Mouse (Mus musculus): Measurements from ENCODE around the gene Litaf. TPM values are rescaled to one million over a fixed set of nuclear protein-coding genes. Genes with fewer than 3 reads are reported as not detected.
"Not testable (repeated sequence)": the region's sequence is repeated elsewhere in the genome, so short reads cannot be mapped to it uniquely, and the experiment has no call there.

Gene Litaf
- total RNA-seq, 2 experiments from 2014 or later: 15.3 to 19.8 TPM

GRCm38 (mm10) chr16:10960916-10961315 is 105.0 kb downstream of the Litaf start:
- no peak for DNase-seq (ENCODE audit: extremely low spot score in 1 of 2, low spot score in 1 of 2)

GRCm38 (mm10) chr16:10958763-10959440 is 107.1 kb downstream of the Litaf start:
- DNase-seq (ENCODE audit: extremely low spot score in 1 of 2, low spot score in 1 of 2): peak in 1 of 2 experiments; percentile 55

- DNase-seq (ENCODE audit: extremely low spot score in 1 of 2, low spot score in 1 of 2): not testable (repeated sequence)
Measured at GRCm38 (mm10) chr16:10958307-10958706, 107.7 kb downstream of the Litaf start.

DNA sequence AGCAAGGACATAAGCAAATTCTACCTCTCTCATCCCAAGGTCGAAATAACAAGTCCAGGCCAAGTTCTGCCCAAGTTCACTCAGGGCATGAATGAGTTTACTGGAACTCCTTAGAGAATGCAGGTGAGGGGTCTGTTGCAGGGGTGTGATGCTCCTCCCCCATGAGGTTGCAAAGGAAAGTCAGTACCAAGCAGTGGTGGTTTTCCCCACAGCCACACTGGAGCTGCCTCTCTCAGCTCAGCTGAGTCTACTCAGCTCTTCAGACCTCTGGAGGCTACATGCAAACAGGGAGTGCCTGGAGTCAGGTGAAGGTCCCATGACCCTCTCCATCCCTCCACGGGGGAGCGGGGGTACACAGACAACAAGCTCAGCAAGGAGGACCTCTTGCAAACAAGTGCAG is 108.2 kb downstream of the Litaf start:
- DNase-seq (ENCODE audit: extremely low spot score in 1 of 2, low spot score in 1 of 2): no peak

DNA sequence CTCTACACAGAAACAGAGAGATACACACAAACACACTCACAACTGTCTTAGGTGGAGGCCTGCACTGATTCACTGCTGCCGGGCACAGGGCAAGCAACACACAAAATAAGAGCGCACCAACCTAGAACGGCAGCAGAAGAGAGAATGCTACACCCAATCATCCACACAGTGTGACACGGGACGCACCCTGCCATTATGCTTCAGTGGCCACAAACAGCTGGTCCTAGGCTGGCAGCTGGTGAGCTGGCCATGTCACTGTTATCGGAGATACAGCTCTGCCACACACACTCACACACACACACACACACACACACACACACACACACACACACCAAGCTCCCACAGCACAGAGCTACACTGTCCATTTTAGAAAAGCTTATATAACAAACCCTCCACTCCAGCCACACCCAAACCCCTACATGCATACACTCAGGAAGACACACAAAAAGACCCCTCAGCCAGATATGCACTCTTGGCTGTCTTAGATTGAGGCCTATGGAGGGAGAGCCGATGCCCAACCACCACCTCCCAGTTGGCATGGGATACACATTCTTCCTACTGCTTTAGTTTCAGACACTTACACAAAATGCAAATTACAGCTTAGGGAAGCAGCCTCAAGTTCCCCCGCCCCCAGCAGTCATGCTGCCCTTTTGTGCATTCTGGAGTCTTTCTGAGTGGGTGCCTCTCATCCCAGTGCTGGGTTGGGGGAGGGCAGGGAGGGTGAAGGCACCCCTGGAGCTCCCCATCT is 108.8 kb downstream of the Litaf start:
- no peak for DNase-seq (ENCODE audit: extremely low spot score in 1 of 2, low spot score in 1 of 2)

- DNase-seq (ENCODE audit: extremely low spot score in 1 of 2, low spot score in 1 of 2): no peak
Measured at GRCm38 (mm10) chr16:10955078-10955477, 110.9 kb downstream of the Litaf start.

GRCm38 (mm10) chr16:10952881-10953280 is 113.1 kb downstream of the Litaf start:
- no peak for DNase-seq (ENCODE audit: extremely low spot score in 1 of 2, low spot score in 1 of 2)

DNA sequence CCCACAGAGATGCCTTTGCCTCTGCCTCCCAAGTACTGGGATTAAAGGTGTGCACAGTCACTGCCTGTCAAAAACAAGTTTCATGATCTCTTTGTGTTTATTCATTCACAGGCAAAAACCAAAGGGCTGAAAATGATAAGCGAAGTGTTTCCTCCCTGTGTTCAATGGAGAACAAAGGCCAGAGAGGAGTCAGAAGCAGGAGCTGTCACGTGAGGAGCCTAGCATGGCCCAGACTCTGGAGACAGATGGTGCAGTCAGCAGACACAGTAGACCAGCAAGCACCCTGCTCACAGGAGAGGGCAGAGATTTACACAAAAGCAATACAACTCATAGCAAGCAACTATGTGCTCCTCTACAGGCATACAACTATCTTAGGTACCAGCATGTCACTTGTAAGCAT is 113.9 kb downstream of the Litaf start:
- no peak for DNase-seq (ENCODE audit: extremely low spot score in 1 of 2, low spot score in 1 of 2)

- peak in 1 of 2 experiments; percentile 55 for DNase-seq (ENCODE audit: extremely low spot score in 1 of 2, low spot score in 1 of 2)
Measured at GRCm38 (mm10) chr16:10951581-10951980, 114.4 kb downstream of the Litaf start.

DNA sequence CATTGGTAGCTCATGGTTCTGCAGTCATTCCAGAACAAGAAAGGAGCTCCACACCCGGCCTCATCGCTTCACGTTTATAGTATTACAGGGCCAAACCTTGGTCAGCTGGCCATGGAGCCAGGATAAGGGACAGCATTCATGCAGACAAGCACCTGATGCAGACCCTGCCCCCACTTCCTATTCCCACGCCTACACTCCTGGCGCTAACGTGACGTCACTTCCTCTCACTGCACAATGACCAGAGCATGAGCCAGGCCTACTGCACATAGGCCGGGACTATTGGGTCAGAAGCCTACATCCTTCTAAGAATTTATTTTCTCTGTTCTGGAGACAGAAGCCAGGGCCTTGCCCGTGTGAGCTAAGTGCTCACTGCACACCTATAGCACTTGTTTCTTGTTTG is 115.4 kb downstream of the Litaf start:
- no peak for DNase-seq (ENCODE audit: extremely low spot score in 1 of 2, low spot score in 1 of 2)

- no peak for DNase-seq (ENCODE audit: extremely low spot score in 1 of 2, low spot score in 1 of 2)
Measured at GRCm38 (mm10) chr16:10947724-10948123, 118.2 kb downstream of the Litaf start.

DNA sequence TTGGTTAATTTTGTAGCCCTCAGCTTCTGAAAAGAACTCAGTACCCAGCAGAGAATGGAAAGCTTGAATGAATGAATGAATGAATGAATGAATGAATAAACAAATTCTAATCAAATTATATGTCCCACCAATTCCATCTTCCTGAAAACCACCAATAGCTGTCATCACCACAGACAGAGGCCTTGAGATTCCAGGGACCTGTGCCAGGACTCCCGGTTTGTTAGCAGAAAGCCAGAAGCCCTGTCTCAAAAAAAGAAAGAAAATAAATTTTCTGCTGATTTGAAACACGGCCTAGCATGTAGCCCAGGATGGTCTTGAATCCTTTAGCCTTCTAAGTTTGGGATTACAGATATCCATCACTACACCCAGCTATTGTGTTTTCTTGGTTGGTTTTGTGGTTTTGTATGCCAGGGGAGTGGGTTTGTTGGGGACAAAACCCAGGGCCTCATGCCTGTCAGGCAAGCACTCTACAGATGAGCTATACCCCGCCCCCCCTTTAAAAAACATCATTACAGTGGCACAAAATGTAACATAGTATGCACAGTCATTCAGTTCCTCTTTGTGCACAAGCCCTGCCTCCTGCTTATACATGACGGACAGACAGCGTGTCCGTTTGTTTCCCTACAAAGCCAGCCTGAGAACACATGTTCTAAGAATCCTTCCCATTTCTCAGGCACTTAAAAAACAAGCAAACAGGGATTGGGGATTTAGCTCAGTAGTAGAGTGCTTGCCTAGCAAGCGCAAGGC is 120.4 kb downstream of the Litaf start:
- DNase-seq (ENCODE audit: extremely low spot score in 1 of 2, low spot score in 1 of 2): no peak

DNA sequence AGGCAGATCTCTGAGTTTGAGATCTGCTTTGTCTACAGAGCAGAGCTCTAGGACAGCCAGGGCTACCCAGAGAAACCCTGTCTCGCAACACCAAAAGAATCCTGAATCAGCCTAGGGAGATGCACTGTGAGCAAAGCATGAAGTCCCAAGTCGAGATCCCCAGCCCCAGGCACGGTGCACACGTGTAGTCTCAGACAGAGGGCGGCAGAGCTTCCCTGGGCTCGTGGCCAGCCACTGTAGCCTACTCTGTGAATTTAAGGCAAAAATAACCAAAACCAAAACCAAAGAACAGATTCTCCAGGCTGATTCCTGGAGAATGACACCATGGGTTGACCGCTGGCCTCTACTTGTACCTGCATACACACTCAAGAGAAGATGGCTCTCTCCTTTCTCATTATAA is 121.4 kb downstream of the Litaf start:
- DNase-seq (ENCODE audit: extremely low spot score in 1 of 2, low spot score in 1 of 2): no peak

DNA sequence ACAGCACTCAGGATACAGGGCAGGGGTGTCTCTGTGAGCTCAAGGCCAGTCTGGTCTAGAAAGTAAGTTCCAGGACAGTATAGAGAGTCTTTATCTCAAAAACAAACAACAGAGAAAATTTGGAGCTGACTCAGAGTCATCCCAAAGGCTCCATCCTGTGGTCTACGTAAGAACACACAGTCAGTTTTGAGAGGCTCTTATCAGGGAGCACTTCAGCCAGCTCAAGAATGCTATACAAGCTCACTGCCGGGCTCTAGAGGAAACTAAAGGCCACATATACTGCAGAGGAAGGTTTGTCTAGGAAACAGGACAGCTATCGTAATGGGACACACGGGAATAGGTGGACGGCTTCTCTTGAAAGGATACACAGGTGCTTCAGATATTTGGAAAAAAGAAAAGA is 122.7 kb downstream of the Litaf start:
- DNase-seq (ENCODE audit: extremely low spot score in 1 of 2, low spot score in 1 of 2): no peak

DNA sequence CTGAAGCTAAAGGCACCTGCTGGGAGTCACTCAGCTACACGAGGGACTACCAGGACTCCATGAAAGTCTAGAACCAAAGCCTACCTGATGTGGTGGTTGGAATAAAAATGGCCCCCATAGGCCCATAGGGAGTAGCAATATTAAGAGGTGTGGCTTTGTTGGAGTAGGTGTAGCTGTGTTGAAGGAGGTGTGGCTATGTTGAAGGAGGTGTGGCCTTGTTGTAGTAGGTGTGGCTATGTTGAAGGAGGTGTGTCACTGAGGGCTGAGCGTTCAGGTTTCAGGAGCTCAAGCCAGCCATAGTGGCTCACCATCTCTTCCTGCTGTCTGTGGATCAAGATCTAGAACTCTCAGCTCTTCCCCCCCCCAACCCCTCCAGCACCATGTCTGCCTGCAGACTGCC is 125.3 kb downstream of the Litaf start:
- DNase-seq (ENCODE audit: extremely low spot score in 1 of 2, low spot score in 1 of 2): no peak

DNA sequence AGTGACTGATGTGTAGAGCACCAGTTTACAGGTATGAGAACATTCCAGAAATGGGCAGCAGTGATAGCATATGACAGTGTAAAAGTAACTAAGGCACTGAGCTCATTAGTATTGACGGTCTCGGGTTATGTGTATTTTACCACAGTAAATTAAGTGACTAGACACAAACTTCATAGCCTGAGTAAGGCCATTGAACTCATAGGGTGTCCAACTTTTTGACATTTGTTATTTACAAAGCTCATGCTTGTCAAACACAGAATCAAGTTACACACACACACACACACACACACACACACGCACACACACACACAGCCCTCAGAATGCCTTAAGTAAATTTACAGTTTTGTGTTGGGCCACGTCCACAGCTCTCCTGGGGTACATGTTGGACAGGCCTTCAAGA is 126.0 kb downstream of the Litaf start:
- DNase-seq (ENCODE audit: extremely low spot score in 1 of 2, low spot score in 1 of 2): no peak

- no peak for DNase-seq (ENCODE audit: extremely low spot score in 1 of 2, low spot score in 1 of 2)
Measured at GRCm38 (mm10) chr16:10937497-10937896, 128.5 kb downstream of the Litaf start.

DNA sequence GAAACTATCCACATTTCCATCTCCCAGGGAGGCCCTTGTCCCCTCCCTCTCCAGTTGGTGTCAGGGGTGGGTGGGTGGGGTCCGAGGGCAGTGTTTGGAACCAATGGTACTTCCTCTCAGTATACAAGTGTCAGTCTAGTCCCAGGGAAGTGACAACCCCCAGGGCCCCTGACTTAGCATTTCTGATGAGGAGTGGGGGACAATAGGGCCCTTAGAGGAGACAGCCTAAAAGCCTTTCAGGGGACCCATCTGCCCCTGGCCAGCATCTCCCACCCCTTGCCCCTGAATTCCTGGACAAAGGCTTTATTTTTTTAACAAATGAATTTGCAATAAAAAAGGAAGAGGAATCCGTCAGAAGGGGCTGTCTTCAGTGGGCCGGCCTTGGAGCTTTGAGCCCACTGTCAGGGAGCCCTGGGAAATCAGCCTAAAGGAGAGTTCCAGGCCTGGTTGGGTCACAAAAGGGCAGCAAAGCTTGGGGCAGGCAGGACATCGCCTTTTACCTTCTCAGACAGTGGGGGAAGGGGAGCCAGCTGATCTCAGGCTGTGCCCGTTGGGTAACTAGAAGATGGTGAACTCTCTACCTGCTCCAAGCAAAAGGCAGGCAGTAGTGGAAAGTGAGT is 129.1 kb downstream of the Litaf start:
- no peak for DNase-seq (ENCODE audit: extremely low spot score in 1 of 2, low spot score in 1 of 2)

GRCm38 (mm10) chr16:10934047-10934446 is 131.9 kb downstream of the Litaf start:
- DNase-seq (ENCODE audit: extremely low spot score in 1 of 2, low spot score in 1 of 2): no peak

- no peak for DNase-seq (ENCODE audit: extremely low spot score in 1 of 2, low spot score in 1 of 2)
Measured at GRCm38 (mm10) chr16:10933372-10933771, 132.6 kb downstream of the Litaf start.

DNA sequence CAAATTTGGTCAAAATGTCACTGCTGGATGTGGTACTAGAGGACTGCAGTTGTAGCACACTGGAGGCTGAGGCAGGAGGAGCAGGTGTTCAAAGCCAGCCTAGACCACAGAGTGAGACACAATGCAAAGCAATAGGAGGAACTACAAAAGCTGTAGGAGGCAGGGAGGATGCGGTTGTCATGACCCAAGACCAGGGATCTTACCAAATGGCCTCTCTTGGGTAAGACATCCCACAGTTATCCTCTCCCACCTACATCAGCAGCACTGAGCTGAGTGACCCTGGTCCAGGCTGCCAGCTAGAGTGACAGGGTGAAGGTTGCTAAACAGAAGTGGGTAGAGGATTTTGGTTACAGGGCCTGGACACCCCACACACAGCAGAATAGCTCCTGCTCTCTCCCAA is 138.9 kb downstream of the Litaf start:
- no peak for DNase-seq (ENCODE audit: extremely low spot score in 1 of 2, low spot score in 1 of 2)
